Mouse (Mus musculus) ES-E14 (cell line): ENCODE data around the gene Parn. TPM values are rescaled to one million over a fixed set of nuclear protein-coding genes. Genes with fewer than 3 reads are reported as not detected.
"Not testable (repeated sequence)": the region's sequence is repeated elsewhere in the genome, so short reads cannot be mapped to it uniquely, and the experiment has no call there.

Experiments used
- DNase-seq: peaks from one replicate; pipeline ENCODE4 v3.0.0-alpha.2; 2013; ENCODE audit warnings: low read depth, low spot score
- H3K27ac ChIP-seq: 2 replicates; pipeline ENCODE4 v1.5.1; 2012; ENCODE audit warnings: low read depth, mild to moderate bottlenecking, low read length, moderate library complexity, mixed read lengths; ENCODE audit not compliant: poor library complexity, insufficient read depth, severe bottlenecking
- H3K36me3 ChIP-seq: 2 replicates; pipeline ENCODE4 v1.6.1; 2012; ENCODE audit warnings: mild to moderate bottlenecking, low read length, moderate library complexity, mixed read lengths; ENCODE audit not compliant: control insufficient read depth, poor library complexity, insufficient read depth, severe bottlenecking
- H3K4me1 ChIP-seq, 2 experiments: fragments of 150-350 bp in 1 of 2; sonication (generic) in 1 of 2; 2 replicates each; pipeline ENCODE4 v1.6.1; 2012; ENCODE audit warnings: low read length in 2 of 2, mild to moderate bottlenecking in 1 of 2, mixed read lengths in 1 of 2; ENCODE audit not compliant: control insufficient read depth in 2 of 2, insufficient read depth in 2 of 2, poor library complexity in 1 of 2
- H3K4me3 ChIP-seq, 2 experiments: fragments of 150-350 bp in 1 of 2; sonication (generic) in 1 of 2; 2 replicates each; pipeline ENCODE4 v1.5.1; 2012; ENCODE audit warnings: low read length in 2 of 2, low read depth in 1 of 2, mild to moderate bottlenecking in 1 of 2, mixed read lengths in 1 of 2; ENCODE audit not compliant: insufficient read depth in 1 of 2, poor library complexity in 1 of 2, severe bottlenecking in 1 of 2
- H3K9ac ChIP-seq: 2 replicates; pipeline ENCODE4 v1.6.1; 2012; ENCODE audit warnings: low read depth, mild to moderate bottlenecking, low read length, mixed read lengths; ENCODE audit not compliant: poor library complexity, insufficient read depth, severe bottlenecking
- H3K9me3 ChIP-seq: fragments of 150-350 bp; sonication (generic); 2 replicates; pipeline ENCODE4 v1.6.1; 2012; ENCODE audit warnings: low read depth, mild to moderate bottlenecking, low read length; ENCODE audit not compliant: control insufficient read depth, insufficient read depth
- CHD2 ChIP-seq: IDR thresholded peaks from 2 replicates; pipeline ENCODE4 v1.6.1; 2014; ENCODE audit warnings: mild to moderate bottlenecking, low read depth, low read length, inconsistent platforms
- HCFC1 ChIP-seq: IDR thresholded peaks from 2 replicates; pipeline ENCODE4 v1.6.1; 2012; ENCODE audit warnings: low read length, inconsistent platforms, borderline replicate concordance; ENCODE audit not compliant: insufficient read depth
- MAFK ChIP-seq: IDR thresholded peaks from 2 replicates; pipeline ENCODE4 v1.6.1; 2014; ENCODE audit warnings: mild to moderate bottlenecking, low read depth, low read length, inconsistent platforms; ENCODE audit not compliant: insufficient read depth
- ZC3H11A ChIP-seq: IDR thresholded peaks from 2 replicates; pipeline ENCODE4 v1.6.1; 2012; ENCODE audit warnings: low read depth, mild to moderate bottlenecking, inconsistent platforms, low read length, borderline replicate concordance
- ZNF384 ChIP-seq: IDR thresholded peaks from 2 replicates; pipeline ENCODE4 v1.6.1; 2012; ENCODE audit warnings: low read depth, low read length, inconsistent platforms
- in situ Hi-C, 2 experiments: fragments of 600-800 bp; cut with MboI; formaldehyde crosslinking; loops; one replicate each; pipeline ENCODE4 v1.15.1; 2025; ENCODE audit warnings: low sequenced_read_pairs in 2 of 2, inconsistent platforms in 1 of 2; ENCODE audit not compliant: unreplicated experiment in 2 of 2
- total RNA-seq: library from RNA; depleted of rRNA; stranded (reverse); fragments of 300-350 nt; gene quantifications from 2 replicates; pipeline ENCODE4 v1.2.3, GENCODE M21; 2012

The Parn gene
- total RNA-seq, 1 experiment, result 30.3 TPM

DNA sequence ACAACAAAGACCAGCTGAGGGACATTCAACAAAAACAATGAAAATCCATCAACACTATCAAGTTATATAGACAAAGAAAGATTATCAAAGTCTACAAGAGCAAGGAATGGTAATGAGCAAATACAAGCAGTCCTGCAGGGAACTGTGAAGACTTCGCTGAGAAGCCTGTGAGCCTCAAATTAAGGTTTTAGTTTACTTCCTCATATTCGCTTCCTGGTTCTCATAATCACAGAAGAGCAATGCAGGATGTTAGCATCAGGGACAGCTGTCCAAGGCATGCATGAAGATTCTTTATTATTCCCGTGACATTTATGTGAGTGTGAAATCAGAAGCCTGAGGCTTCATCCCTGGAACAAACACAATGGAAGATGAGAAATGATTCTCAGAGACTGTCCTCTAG lies 23.5 kb downstream of the Parn start:
- in situ Hi-C loops, result no loop called here
- peaks cover 8% of the 10 kb centered on the region for H3K36me3 ChIP-seq

DNA sequence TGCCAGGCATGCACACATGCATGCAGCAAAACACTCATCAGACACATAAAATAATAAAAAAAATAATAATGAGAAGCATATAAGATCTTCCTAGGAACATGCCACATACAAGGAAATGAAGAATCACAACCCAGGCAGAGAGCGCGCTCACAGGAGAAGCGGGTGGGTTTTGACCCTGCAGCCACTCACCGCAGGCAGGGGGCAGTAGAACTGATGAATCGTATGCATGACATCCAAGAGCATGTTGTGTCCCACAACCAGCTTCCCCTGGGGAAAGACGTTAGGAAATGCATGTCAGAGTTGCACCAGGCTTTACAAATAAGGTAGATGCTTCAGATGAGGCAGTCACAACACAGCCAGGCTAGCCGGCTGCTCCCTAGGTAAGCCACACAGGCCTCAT lies 27.9 kb downstream of the Parn start:
- Histone ChIP-seq H3K9me3 (no peaks in the 10 kb centered on the region), H3K36me3 (peaks cover 9% of the 10 kb centered on the region; the same call in 1 of the 2 replicates), H3K4me3 (no peak overlapping the region), H3K27ac (no peak overlapping the region; the same call in 1 of the 2 replicates), H3K9ac (no peak overlapping the region), H3K4me1 (no peaks in the 10 kb centered on the region)
- in situ Hi-C loops, result no loop called here
- TF ChIP-seq ZC3H11A, result no peak
- no peak for TF ChIP-seq HCFC1
- TF ChIP-seq MAFK, result no peak
- no peak for TF ChIP-seq CHD2
- DNase-seq, result peak; percentile 17

More for the DNA sequence above, 23.5 kb downstream of the Parn start:
- no peak overlapping the region for H3K9ac ChIP-seq
- H3K9me3 ChIP-seq, result no peaks in the 10 kb centered on the region
- no peak overlapping the region for H3K27ac ChIP-seq
- no peak overlapping the region for H3K4me3 ChIP-seq
- TF ChIP-seq HCFC1 (no peak), CHD2 (no peak), ZNF384 (no peak), ZC3H11A (no peak), MAFK (no peak)
- no peaks in the 10 kb centered on the region for H3K4me1 ChIP-seq
- no peak for DNase-seq

DNA sequence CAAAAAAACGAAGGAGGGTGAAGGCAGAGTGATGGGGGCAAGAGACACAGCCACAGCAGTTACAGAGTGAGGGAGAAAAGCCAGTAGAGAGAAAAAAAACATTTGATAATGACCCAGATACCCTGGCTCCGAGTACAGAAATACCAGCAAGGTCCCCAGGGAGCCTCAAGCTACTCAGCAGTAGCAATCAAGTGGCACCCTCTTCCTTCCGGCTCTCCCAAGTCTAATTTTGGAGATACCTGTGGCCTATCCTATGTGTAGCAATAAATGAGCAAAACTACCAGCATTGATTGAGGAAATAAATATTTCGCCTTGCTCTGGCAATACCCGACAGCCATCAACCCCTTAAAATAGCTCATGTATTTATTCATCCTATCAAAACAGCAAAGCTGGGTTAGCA lies 28.5 kb downstream of the Parn start:
- H3K36me3 ChIP-seq, result peaks cover 9% of the 10 kb centered on the region
- no peak overlapping the region for H3K9ac ChIP-seq
- H3K4me1 ChIP-seq, result no peaks in the 10 kb centered on the region
- DNase-seq, result no peak
- no peaks in the 10 kb centered on the region for H3K9me3 ChIP-seq
- no peak overlapping the region for H3K27ac ChIP-seq
- H3K4me3 ChIP-seq, result no peak overlapping the region
- TF ChIP-seq MAFK (no peak), ZNF384 (no peak), HCFC1 (no peak), CHD2 (no peak), ZC3H11A (no peak)
- in situ Hi-C loops, result no loop called here

DNA sequence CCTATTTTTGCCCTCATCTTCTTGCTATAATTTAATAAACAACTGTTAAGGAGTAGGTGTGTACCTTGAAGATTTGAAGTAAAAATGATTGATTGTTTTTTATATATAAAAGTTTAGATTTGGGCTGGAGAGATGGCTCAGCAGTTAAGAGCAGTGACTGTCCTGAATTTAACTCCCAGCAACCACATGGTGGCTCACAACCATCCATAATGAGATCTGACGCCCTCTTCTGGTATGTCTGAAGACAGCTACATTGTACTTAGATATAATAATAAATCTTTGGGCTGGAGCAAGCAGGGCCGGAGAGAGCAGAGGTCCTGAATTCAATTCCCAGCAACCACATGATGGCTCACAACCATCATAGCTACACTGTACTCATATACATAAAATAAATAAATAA lies 29.8 kb downstream of the Parn start:
- not testable (repeated sequence) for H3K4me3 ChIP-seq

DNA sequence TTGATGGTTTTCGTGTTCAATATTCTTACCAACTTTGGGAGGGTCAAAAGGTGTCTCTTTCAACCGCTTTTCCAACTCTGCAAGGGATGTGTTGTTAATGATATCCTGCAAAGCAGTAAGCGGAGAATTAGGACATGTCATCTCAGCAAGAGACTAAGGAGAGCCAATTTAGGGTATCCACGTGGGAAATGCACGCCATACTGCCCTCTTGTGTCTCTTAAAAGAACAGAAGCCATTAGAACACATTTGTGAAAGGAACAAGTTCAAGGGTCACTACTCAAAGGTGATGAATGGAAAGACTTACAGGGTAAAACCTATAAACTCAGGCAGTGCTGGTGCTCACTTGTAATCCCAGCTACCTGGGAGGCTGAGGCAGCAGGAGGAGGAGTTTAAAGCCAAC lies 39.6 kb downstream of the Parn start:
- no peak overlapping the region for H3K9ac ChIP-seq
- in situ Hi-C loops, result no loop called here
- H3K4me1 ChIP-seq, result no peaks in the 10 kb centered on the region
- TF ChIP-seq ZC3H11A, result no peak
- no peak for TF ChIP-seq HCFC1
- no peak for TF ChIP-seq ZNF384
- TF ChIP-seq MAFK, result no peak
- TF ChIP-seq CHD2, result no peak
- DNase-seq, result peak; percentile 26
- no peak overlapping the region for H3K27ac ChIP-seq
- peaks cover 21% of the 10 kb centered on the region for H3K36me3 ChIP-seq
- H3K9me3 ChIP-seq, result no peaks in the 10 kb centered on the region
- no peak overlapping the region for H3K4me3 ChIP-seq

More for the DNA sequence above, 29.8 kb downstream of the Parn start:
- DNase-seq, H3K36me3 ChIP-seq, H3K27ac ChIP-seq, H3K4me1 ChIP-seq, H3K9ac ChIP-seq, H3K9me3 ChIP-seq, in situ Hi-C loops: not testable (repeated sequence)
